Mouse (Mus musculus) gastrocnemius, postnatal 4 days (tissue): ENCODE measurements around the gene Zfp385b. TPM values are rescaled to one million over a fixed set of nuclear protein-coding genes. Genes with fewer than 3 reads are reported as not detected.
A peak's percentile ranks its signal among the peaks of the same experiment; 100 is the strongest.

Source experiments
- DNase-seq, 2 experiments: peaks; one replicate each; pipeline ENCODE4 v3.0.0; 2021 to 2022; ENCODE audit warnings: low spot score in 2 of 2, mixed read lengths in 2 of 2
- total RNA-seq, 2 experiments: library from RNA; stranded (reverse); gene quantifications; 2 replicates each; pipeline ENCODE4 v1.2.3; 2021

Gene Zfp385b
- total RNA-seq, 2 experiments from 2014 or later: 11.5 to 13.1 TPM

GRCm38 (mm10) chr2:77790846-77791245 is 28.6 kb downstream of the Zfp385b start:
- no peak for DNase-seq

- no peak for DNase-seq
Measured at GRCm38 (mm10) chr2:77790295-77790694, 29.1 kb downstream of the Zfp385b start.

- DNase-seq: peak in 1 of 2 experiments; percentile 55
Measured at GRCm38 (mm10) chr2:77781390-77781789, 38.0 kb downstream of the Zfp385b start.

GRCm38 (mm10) chr2:77777781-77778180 is 41.7 kb downstream of the Zfp385b start:
- DNase-seq: no peak

- no peak for DNase-seq
Measured at GRCm38 (mm10) chr2:77777047-77777686, 42.3 kb downstream of the Zfp385b start.

- no peak for DNase-seq
Measured at GRCm38 (mm10) chr2:77775247-77775880, 44.1 kb downstream of the Zfp385b start.

GRCm38 (mm10) chr2:77770056-77770697 is 49.3 kb downstream of the Zfp385b start:
- no peak for DNase-seq

- DNase-seq: no peak
Measured at GRCm38 (mm10) chr2:77768321-77768886, 51.0 kb downstream of the Zfp385b start.

- DNase-seq: no peak
Measured at GRCm38 (mm10) chr2:77761967-77762366, 57.5 kb downstream of the Zfp385b start.

GRCm38 (mm10) chr2:77758403-77759071 is 60.9 kb downstream of the Zfp385b start:
- no peak for DNase-seq

GRCm38 (mm10) chr2:77752491-77752890 is 66.9 kb downstream of the Zfp385b start:
- no peak for DNase-seq

GRCm38 (mm10) chr2:77749631-77750030 is 69.8 kb downstream of the Zfp385b start:
- no peak for DNase-seq

GRCm38 (mm10) chr2:77746417-77746816 is 73.0 kb downstream of the Zfp385b start:
- DNase-seq: no peak

- no peak for DNase-seq
Measured at GRCm38 (mm10) chr2:77745246-77745645, 74.2 kb downstream of the Zfp385b start.

- DNase-seq: no peak
Measured at GRCm38 (mm10) chr2:77742359-77742758, 77.1 kb downstream of the Zfp385b start.

GRCm38 (mm10) chr2:77730196-77730595 is 89.2 kb downstream of the Zfp385b start:
- DNase-seq: no peak

GRCm38 (mm10) chr2:77726798-77727197 is 92.6 kb downstream of the Zfp385b start:
- peak in 1 of 2 experiments; percentile 8 for DNase-seq

GRCm38 (mm10) chr2:77720806-77721205 is 98.6 kb downstream of the Zfp385b start:
- DNase-seq: no peak

- DNase-seq: no peak
Measured at GRCm38 (mm10) chr2:77716367-77716766, 103.1 kb downstream of the Zfp385b start.

GRCm38 (mm10) chr2:77713886-77714285 is 105.6 kb downstream of the Zfp385b start:
- DNase-seq: peak in 1 of 2 experiments; percentile 6

GRCm38 (mm10) chr2:77711751-77712150 is 107.7 kb downstream of the Zfp385b start:
- DNase-seq: no peak
